Mouse (Mus musculus): ENCODE measurements around the gene Utp3.
A peak's percentile ranks its signal among the peaks of the same experiment; 100 is the strongest.

DNA sequence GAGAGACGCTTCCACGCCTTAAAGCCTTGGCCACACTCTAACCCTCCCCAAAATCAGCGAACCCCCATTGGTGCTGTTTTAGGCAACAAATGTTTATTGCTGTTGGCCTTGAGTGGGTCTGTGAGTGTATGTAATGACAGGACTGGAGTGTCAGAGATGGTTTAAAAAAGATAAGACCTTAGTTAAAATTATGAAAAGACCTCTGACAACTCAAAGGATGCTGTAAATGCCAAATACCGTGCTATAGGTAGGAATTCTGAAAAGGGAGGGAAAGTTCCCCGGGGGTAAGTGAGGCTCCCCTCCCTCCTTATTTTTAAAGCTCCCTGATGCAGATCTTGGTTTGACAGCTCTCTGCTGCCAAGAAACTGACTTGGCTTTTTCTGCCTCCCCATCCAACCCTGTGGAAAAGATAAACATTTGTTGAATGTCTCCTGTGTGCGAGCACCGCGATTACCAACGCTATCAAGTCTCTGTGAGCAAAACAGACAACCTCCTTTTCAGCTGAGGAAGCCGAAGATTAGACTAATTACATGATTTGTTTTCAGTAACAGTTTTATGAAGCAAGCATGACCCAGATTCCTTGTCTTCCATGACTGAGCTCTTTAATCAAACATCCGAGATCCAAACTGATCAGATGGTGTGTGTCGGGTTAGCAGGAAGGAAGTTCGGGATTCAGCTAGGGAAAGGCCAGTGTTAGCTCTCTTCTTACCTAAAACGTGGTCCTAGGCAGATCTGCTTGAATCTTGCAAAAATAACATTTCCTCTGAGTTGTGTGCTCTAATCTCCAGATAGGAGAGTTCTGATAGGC lies 12.0 kb downstream of the Utp3 start:
- TF ChIP-seq CHD2 (IDR thresholded peaks at IDR 0.05; ENCODE audit: low read length): no peak
- TF ChIP-seq CTCF (IDR thresholded peaks at IDR 0.05 in 2 of 3, conservative IDR thresholded peaks at IDR 0.05 in 1 of 3; ENCODE audit: control insufficient read depth in 1 of 3, insufficient read depth in 1 of 3, low read depth in 2 of 3, low read length in 3 of 3, poor library complexity in 1 of 3, severe bottlenecking in 1 of 3): no peak
- 0 out of 2 replicates have a peak, but pooled peaks have one; percentile 25 for TF ChIP-seq TBP (IDR thresholded peaks at IDR 0.05; ENCODE audit: low read depth, low read length)
- TF ChIP-seq TCF12 (IDR thresholded peaks at IDR 0.05; ENCODE audit: low read depth, low read length): peak; percentile 93
- no peak for TF ChIP-seq UBTF (IDR thresholded peaks at IDR 0.05; ENCODE audit: borderline replicate concordance, insufficient read depth, low read depth, low read length)
- peak; percentile 92 for TF ChIP-seq SIN3A (IDR thresholded peaks at IDR 0.05; ENCODE audit: low read length)
- no peak for TF ChIP-seq POLR2A (IDR thresholded peaks at IDR 0.05; ENCODE audit: control insufficient read depth in 1 of 2, insufficient read depth in 1 of 2, low read depth in 1 of 2, low read length in 2 of 2, poor library complexity in 1 of 2)
- TF ChIP-seq GATA1 (IDR thresholded peaks at IDR 0.05; ENCODE audit: low read depth, low read length): peak; percentile 85
- 0 out of 2 replicates have a peak, but pooled peaks have one; percentile 9 for TF ChIP-seq HCFC1 (IDR thresholded peaks at IDR 0.05; ENCODE audit: low read depth, low read length)
- no peak for TF ChIP-seq ZMIZ1 (IDR thresholded peaks at IDR 0.05; ENCODE audit: low read depth, low read length)
- TF ChIP-seq EP300 (IDR thresholded peaks at IDR 0.05; ENCODE audit: low read depth in 1 of 2, low read length in 2 of 2): peak; percentile 66 to 88

All from MEL (cell line).